Mouse (Mus musculus): ENCODE data around the gene Axin2. TPM values are rescaled to one million over a fixed set of nuclear protein-coding genes. Genes with fewer than 3 reads are reported as not detected.

Gene Axin2
- polyA plus RNA-seq, 1 experiment, result not detected

GRCm38 (mm10) chr11:108925826-108926225 is 5.7 kb downstream of the Axin2 start:
- TF ChIP-seq POLR2A (IDR thresholded peaks at IDR 0.05; ENCODE audit: borderline replicate concordance, low read depth, low read length) (no peak), CTCF (IDR thresholded peaks at IDR 0.05; ENCODE audit: low read depth, low read length) (no peak)
- H3K4me3 ChIP-seq (ENCODE audit: insufficient read depth, low read length), result no peak overlapping the region
- no peaks in the 10 kb centered on the region for H3K4me1 ChIP-seq (ENCODE audit: control insufficient read depth, insufficient read depth, low read length)
- H3K27ac ChIP-seq (ENCODE audit: insufficient read depth, low read depth, low read length), result no peak overlapping the region

- H3K4me3 ChIP-seq (ENCODE audit: insufficient read depth, low read length), result no peak overlapping the region
- no peaks in the 10 kb centered on the region for H3K4me1 ChIP-seq (ENCODE audit: control insufficient read depth, insufficient read depth, low read length)
- no peak overlapping the region for H3K27ac ChIP-seq (ENCODE audit: insufficient read depth, low read depth, low read length)
- TF ChIP-seq CTCF (IDR thresholded peaks at IDR 0.05; ENCODE audit: low read depth, low read length), result no peak
- no peak for TF ChIP-seq POLR2A (IDR thresholded peaks at IDR 0.05; ENCODE audit: borderline replicate concordance, low read depth, low read length)
Measured at GRCm38 (mm10) chr11:108926345-108927092, 6.4 kb downstream of the Axin2 start.

- TF ChIP-seq POLR2A (IDR thresholded peaks at IDR 0.05; ENCODE audit: borderline replicate concordance, low read depth, low read length) (no peak), CTCF (IDR thresholded peaks at IDR 0.05; ENCODE audit: low read depth, low read length) (no peak)
- H3K27ac ChIP-seq (ENCODE audit: insufficient read depth, low read depth, low read length), result no peak overlapping the region
- H3K4me3 ChIP-seq (ENCODE audit: insufficient read depth, low read length), result no peak overlapping the region
Measured at GRCm38 (mm10) chr11:108927093-108927444, 6.9 kb downstream of the Axin2 start.

GRCm38 (mm10) chr11:108928096-108928495 is 7.9 kb downstream of the Axin2 start:
- H3K27ac ChIP-seq (ENCODE audit: insufficient read depth, low read depth, low read length), result no peak overlapping the region
- TF ChIP-seq CTCF (IDR thresholded peaks at IDR 0.05; ENCODE audit: low read depth, low read length), result no peak
- TF ChIP-seq POLR2A (IDR thresholded peaks at IDR 0.05; ENCODE audit: borderline replicate concordance, low read depth, low read length), result no peak
- no peaks in the 10 kb centered on the region for H3K4me1 ChIP-seq (ENCODE audit: control insufficient read depth, insufficient read depth, low read length)
- H3K4me3 ChIP-seq (ENCODE audit: insufficient read depth, low read length), result no peak overlapping the region

More at GRCm38 (mm10) chr11:108927093-108927444, 6.9 kb downstream of the Axin2 start:
- H3K4me1 ChIP-seq (ENCODE audit: control insufficient read depth, insufficient read depth, low read length), result no peaks in the 10 kb centered on the region

- no peaks in the 10 kb centered on the region for H3K4me1 ChIP-seq (ENCODE audit: control insufficient read depth, insufficient read depth, low read length)
- TF ChIP-seq CTCF (IDR thresholded peaks at IDR 0.05; ENCODE audit: low read depth, low read length), result no peak
- TF ChIP-seq POLR2A (IDR thresholded peaks at IDR 0.05; ENCODE audit: borderline replicate concordance, low read depth, low read length), result no peak
- H3K27ac ChIP-seq (ENCODE audit: insufficient read depth, low read depth, low read length), result no peak overlapping the region
- no peak overlapping the region for H3K4me3 ChIP-seq (ENCODE audit: insufficient read depth, low read length)
Measured at GRCm38 (mm10) chr11:108928752-108929151, 8.6 kb downstream of the Axin2 start.

GRCm38 (mm10) chr11:108929176-108929575 is 9.0 kb downstream of the Axin2 start:
- no peak for TF ChIP-seq POLR2A (IDR thresholded peaks at IDR 0.05; ENCODE audit: borderline replicate concordance, low read depth, low read length)
- no peak for TF ChIP-seq CTCF (IDR thresholded peaks at IDR 0.05; ENCODE audit: low read depth, low read length)
- Histone ChIP-seq H3K4me1 (ENCODE audit: control insufficient read depth, insufficient read depth, low read length) (no peaks in the 10 kb centered on the region), H3K4me3 (ENCODE audit: insufficient read depth, low read length) (no peak overlapping the region), H3K27ac (ENCODE audit: insufficient read depth, low read depth, low read length) (no peak overlapping the region)

- H3K27ac ChIP-seq (ENCODE audit: insufficient read depth, low read depth, low read length), result no peak overlapping the region
- H3K4me3 ChIP-seq (ENCODE audit: insufficient read depth, low read length), result no peak overlapping the region
- TF ChIP-seq POLR2A (IDR thresholded peaks at IDR 0.05; ENCODE audit: borderline replicate concordance, low read depth, low read length), result no peak
- TF ChIP-seq CTCF (IDR thresholded peaks at IDR 0.05; ENCODE audit: low read depth, low read length), result no peak
- no peaks in the 10 kb centered on the region for H3K4me1 ChIP-seq (ENCODE audit: control insufficient read depth, insufficient read depth, low read length)
Measured at GRCm38 (mm10) chr11:108929700-108930099, 9.6 kb downstream of the Axin2 start.

GRCm38 (mm10) chr11:108930612-108931011 is 10.5 kb downstream of the Axin2 start:
- TF ChIP-seq CTCF (IDR thresholded peaks at IDR 0.05; ENCODE audit: low read depth, low read length) (no peak), POLR2A (IDR thresholded peaks at IDR 0.05; ENCODE audit: borderline replicate concordance, low read depth, low read length) (no peak)
- H3K4me3 ChIP-seq (ENCODE audit: insufficient read depth, low read length), result no peak overlapping the region
- H3K4me1 ChIP-seq (ENCODE audit: control insufficient read depth, insufficient read depth, low read length), result no peaks in the 10 kb centered on the region
- H3K27ac ChIP-seq (ENCODE audit: insufficient read depth, low read depth, low read length), result no peak overlapping the region

GRCm38 (mm10) chr11:108933835-108934234 is 13.7 kb downstream of the Axin2 start:
- Histone ChIP-seq H3K4me1 (ENCODE audit: control insufficient read depth, insufficient read depth, low read length) (no peaks in the 10 kb centered on the region), H3K4me3 (ENCODE audit: insufficient read depth, low read length) (no peak overlapping the region), H3K27ac (ENCODE audit: insufficient read depth, low read depth, low read length) (no peak overlapping the region)
- TF ChIP-seq POLR2A (IDR thresholded peaks at IDR 0.05; ENCODE audit: borderline replicate concordance, low read depth, low read length) (no peak), CTCF (IDR thresholded peaks at IDR 0.05; ENCODE audit: low read depth, low read length) (no peak)

GRCm38 (mm10) chr11:108935128-108935868 is 15.1 kb downstream of the Axin2 start:
- H3K27ac ChIP-seq (ENCODE audit: insufficient read depth, low read depth, low read length), result no peak overlapping the region
- H3K4me3 ChIP-seq (ENCODE audit: insufficient read depth, low read length), result no peak overlapping the region
- TF ChIP-seq POLR2A (IDR thresholded peaks at IDR 0.05; ENCODE audit: borderline replicate concordance, low read depth, low read length) (no peak), CTCF (IDR thresholded peaks at IDR 0.05; ENCODE audit: low read depth, low read length) (no peak)
- no peaks in the 10 kb centered on the region for H3K4me1 ChIP-seq (ENCODE audit: control insufficient read depth, insufficient read depth, low read length)
